Mouse (Mus musculus) layer of hippocampus, adult 2 months (tissue): ENCODE measurements around the gene Astn2. TPM values are rescaled to one million over a fixed set of nuclear protein-coding genes. Genes with fewer than 3 reads are reported as not detected.

ENCODE experiments used
- DNase-seq, 2 experiments: peaks; one replicate each; pipeline ENCODE4 v3.0.0; 2022; ENCODE audit warnings: low spot score in 2 of 2
- H3K27ac ChIP-seq: fragments of 200-600 bp; 2 replicates; pipeline ENCODE4 v1.8.1; 2022
- H3K4me3 ChIP-seq: fragments of 200-600 bp; 2 replicates; pipeline ENCODE4 v1.8.1; 2022; ENCODE audit warnings: mild to moderate bottlenecking
- CTCF ChIP-seq: fragments of 200-600 bp; conservative IDR thresholded peaks from 2 replicates; pipeline ENCODE4 v1.8.1; 2022; ENCODE audit warnings: antibody characterized with exemption, mild to moderate bottlenecking, moderate library complexity
- total RNA-seq, 2 experiments: library from RNA; stranded (reverse); gene quantifications; 2 replicates each; pipeline ENCODE4 v1.2.3; 2021

Astn2 gene
- total RNA-seq, 2 experiments from 2014 or later = 22.8 to 23.1 TPM

DNA sequence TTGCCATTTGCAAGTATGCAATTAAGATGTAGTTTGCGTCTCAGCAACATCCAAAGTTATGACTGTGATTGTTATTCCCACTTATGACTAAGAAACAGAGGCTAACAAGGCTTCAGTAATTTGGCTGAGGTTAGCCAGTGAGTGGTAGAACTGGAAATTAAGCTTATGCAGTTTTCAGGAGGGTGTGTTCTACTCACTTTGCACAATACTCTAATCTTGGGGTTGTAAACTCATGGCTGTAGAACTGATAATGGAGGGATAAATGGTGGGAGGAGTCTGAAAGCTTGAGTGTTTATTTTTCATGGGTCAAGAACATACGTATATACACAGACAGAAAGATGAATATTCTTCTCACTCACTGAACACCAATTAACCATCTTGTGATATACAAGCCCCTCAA is 499.4 kb downstream of the Astn2 start:
- no peak for TF ChIP-seq CTCF
- no peak for DNase-seq
- Histone ChIP-seq H3K27ac (no peak overlapping the region), H3K4me3 (no peak overlapping the region)

DNA sequence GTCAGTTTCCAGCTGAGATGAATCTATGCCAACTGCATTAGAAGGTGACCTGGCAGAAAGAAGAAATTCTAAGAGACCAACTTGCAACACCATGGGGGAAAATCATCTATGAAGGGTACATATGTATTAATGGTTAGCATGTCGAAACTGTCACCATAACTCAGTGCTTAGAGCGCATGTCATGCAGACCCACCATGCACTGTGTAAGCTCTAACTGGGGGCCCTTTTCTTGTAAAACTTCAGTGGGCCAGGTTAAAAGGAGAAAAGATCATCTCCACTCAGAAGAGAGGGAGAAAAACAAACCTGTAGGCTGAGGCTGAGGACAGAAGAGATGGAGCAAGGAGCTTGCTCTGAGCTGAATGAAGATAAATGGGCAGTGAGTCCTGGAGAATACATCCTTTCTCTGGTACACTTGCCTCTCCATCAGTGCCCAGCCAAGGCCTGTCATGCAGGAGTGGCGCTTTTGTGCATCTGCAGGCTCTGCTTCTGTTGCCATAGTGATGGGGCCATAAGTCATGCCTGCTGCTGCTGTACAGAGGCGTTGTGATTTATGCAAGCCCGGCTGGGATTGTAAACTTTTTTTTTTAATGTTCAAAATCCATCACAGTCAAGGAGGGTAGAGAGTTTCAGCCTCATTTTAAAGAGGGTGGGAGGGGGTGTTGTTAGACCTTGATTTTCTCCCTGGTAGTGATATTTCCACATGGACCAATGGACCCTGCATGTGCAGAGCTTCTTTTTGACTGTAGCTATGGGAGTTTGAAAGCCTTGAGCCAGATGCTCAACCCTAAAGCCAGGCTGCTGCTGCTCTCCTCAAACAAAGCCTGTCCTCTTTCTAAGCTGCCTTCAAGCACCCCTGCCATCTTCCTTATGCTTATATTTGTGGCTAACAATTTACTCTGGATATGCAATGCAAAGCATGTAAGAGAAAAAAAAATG is 508.1 kb downstream of the Astn2 start:
- TF ChIP-seq CTCF = no peak
- Histone ChIP-seq H3K27ac (no peak overlapping the region), H3K4me3 (no peak overlapping the region)
- no peak for DNase-seq

DNA sequence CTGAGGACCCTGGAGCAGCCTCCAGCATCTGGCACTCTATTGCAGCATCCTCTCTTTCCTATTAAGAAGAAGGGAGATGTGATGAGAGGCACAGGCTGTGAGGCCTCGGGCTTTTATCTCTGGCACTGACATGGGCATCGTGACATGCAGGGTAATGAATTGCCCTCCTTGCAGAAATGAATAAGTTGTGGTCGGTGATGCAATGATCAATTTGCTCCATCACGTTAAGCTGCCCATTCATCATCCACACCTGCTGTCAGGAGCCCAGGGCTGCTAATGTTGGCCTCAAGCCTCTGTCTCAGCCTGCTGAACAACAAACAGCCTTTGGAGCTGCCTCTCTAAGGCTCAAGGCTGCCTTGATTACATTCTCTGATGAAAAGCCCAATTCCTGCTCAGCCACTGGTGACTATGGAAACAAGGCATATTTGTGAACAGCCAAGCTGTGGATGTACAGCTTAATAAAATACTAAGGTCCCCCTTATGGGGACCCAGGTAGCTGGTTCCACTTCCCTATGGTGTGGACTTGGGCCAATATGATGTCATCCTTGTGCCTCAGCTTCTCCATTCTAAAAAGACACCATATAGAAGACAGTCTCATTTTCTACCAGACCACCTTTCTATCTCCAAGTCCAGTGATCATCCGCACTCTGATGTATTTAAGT is 515.9 kb downstream of the Astn2 start:
- no peak for DNase-seq
- H3K27ac ChIP-seq = no peak overlapping the region

DNA sequence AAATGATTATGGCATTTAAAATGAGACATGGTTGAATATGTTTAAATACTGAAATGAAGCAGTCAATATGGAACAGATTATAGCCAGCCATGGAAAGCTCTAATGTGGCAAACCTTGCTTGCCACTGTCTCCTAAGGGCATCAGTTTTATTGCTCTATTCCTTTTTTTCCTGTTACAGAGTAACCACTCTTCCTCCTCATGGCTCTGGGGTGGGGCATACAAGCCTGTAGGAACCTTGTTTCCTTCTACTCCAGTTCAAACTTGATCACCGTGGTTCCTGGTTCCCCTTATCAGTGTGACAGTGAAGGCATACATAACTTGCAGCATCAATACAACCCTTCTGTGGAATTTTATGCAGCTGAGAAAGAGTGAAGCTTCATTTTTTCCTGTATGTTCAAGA is 517.5 kb downstream of the Astn2 start:
- Histone ChIP-seq H3K4me3 (no peak overlapping the region), H3K27ac (no peak overlapping the region)
- TF ChIP-seq CTCF = no peak
- DNase-seq = no peak

More for the DNA sequence above, 515.9 kb downstream of the Astn2 start:
- no peak overlapping the region for H3K4me3 ChIP-seq
- no peak for TF ChIP-seq CTCF

DNA sequence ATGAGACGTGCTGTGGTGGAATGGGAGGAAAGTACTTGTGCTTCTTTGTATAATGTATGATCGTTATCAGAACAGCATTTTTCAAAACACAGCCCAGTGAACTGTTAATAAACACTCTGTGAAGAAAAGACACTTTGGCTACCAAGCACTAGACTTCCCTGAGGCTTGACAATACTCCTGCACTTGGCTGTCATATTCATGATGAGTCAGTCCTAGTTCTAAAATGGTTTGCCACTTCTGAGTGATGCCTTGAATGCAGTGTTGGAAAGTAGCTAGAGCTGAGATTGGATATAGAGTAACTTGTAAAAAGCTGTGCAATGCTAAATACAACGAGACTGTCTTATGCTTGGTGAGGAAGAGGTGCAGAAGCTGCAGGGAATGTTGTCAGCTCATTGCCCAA is 518.5 kb downstream of the Astn2 start:
- H3K27ac ChIP-seq = no peak overlapping the region
- no peak for DNase-seq
- no peak for TF ChIP-seq CTCF
- no peak overlapping the region for H3K4me3 ChIP-seq

DNA sequence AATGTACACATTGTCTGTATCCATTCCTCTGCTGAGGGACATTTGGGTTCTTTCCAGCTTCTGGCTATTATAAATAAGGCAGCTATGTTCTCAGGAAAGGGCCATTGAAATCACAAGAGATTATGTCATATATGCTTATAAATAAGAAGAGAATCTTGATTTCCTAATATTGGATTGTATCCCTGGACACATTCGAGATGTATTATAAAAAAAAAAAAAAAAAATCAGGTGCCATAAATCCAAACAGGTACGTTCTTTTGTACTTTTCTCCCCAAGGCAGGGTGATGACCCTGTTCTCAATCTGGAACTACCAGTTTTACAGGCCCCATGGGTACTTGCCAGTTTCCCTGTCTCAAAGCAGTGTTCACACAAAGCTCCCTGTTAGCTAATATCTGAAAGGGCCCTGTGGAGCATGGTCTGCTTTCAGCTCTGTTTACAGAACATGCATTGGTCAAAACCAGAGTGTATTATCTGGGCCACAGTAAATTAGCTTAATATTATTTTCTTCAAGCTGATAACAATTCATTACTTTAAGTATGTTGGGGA is 530.1 kb downstream of the Astn2 start:
- no peak for DNase-seq
- no peak for TF ChIP-seq CTCF
- Histone ChIP-seq H3K27ac (no peak overlapping the region), H3K4me3 (no peak overlapping the region)

DNA sequence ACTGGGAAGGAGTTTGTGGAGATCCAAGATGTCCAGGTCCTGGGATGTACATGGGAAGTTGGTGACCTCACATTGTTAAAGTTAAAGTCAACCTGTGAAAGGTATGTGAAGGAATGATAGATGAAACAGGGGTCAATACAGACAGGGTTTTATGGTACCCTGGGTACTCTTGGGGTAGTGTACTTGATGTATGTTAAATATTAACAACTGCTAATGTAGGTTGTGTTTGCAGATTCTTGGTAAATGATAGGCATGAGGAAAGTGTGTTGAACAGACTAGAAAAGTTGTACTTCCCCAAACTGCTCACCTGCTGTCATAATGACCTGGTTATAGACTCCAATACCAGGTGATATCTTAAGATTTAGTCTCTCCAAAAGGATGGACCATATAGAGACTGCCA is 539.9 kb downstream of the Astn2 start:
- TF ChIP-seq CTCF = no peak
- Histone ChIP-seq H3K4me3 (no peak overlapping the region), H3K27ac (no peak overlapping the region)
- no peak for DNase-seq

DNA sequence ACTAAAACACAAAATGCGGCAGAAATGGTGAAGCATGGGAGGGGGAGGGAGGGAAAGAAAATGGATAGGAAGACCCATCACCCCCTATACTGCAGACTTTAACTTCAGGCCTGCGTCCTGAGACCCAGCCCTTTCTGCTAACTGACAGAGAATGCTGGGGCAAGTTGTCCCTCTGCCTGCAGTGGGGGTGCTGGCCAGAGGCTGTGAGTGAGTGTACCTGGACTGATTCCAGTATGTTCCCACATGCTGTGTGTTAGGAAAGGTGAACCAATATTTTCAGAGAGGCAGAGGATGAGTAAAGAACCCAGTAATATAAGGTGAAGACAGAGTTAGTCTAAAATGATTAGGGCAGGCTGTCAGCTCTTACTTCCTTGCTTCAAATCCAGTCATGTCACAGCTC is 561.2 kb downstream of the Astn2 start:
- no peak for TF ChIP-seq CTCF
- no peak for DNase-seq
- Histone ChIP-seq H3K27ac (no peak overlapping the region), H3K4me3 (no peak overlapping the region)

DNA sequence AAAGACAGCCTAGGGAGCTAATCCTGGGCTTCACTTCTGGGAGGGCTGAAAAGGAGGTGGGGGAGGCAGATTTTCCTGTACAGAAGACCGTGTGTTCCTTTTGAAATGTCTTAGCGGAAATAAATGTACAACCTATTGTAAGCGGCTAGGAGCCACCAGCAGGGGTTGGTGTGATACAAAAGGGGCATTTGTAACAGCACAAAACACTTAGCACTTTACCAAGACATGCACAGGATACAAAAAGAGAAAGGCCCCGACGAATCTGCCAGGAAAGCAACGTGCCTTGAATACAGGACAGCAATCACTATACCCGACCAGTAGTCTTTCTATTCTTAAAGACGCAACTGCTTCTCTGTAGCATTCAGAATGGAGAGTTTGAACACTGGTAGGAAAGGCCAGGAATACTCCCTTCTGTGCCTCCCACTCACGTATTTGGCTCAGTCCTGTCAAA is 564.8 kb downstream of the Astn2 start:
- peak; percentile 40 for TF ChIP-seq CTCF
- H3K27ac ChIP-seq = peak overlapping the region; percentile 43; the same call in 1 of the 2 replicates
- DNase-seq = peak; percentile 16 to 63
- no peak overlapping the region for H3K4me3 ChIP-seq

DNA sequence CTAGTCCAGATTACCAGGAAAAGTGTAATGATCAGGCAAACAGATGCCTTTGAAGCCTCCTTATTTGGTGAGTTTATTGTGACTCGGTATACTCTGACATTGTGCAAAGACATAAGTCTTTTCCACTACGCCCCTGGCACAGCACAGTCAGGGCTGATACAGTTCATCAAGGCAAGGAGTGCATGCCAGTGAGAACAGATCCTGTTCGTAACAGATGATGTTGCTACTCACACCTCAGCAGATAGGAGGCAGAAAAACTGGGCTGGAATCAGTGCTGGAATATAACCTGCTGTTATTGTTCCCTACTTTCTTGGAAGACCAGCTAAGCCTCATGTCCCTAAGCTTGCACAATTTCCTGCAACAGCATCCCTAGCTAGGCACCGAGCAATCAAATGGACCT is 565.6 kb downstream of the Astn2 start:
- no peak for DNase-seq
- peak; percentile 35 for TF ChIP-seq CTCF
- H3K4me3 ChIP-seq = no peak overlapping the region
- peak overlapping the region; percentile 18; the same call in 1 of the 2 replicates for H3K27ac ChIP-seq

DNA sequence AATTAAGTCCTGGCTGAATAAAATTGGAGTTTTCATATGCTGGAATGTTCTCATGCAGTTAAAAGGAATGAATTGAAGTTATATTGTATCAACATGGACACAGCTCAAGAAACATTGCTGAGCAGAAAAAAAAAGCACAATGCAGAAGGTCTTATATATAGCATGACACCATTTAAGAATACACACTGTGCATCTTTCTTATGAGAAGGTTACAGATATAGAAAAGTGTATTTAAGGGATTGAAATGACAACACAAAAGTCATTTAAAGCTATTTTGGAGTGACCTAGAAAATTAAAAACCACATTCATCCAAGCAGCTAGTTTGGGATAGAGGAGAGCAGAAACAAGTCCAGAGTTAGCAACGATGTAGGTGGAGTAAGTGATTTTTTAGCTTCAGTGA is 571.4 kb downstream of the Astn2 start:
- H3K27ac ChIP-seq = no peak overlapping the region
- no peak overlapping the region for H3K4me3 ChIP-seq
- TF ChIP-seq CTCF = no peak
- DNase-seq = no peak

DNA sequence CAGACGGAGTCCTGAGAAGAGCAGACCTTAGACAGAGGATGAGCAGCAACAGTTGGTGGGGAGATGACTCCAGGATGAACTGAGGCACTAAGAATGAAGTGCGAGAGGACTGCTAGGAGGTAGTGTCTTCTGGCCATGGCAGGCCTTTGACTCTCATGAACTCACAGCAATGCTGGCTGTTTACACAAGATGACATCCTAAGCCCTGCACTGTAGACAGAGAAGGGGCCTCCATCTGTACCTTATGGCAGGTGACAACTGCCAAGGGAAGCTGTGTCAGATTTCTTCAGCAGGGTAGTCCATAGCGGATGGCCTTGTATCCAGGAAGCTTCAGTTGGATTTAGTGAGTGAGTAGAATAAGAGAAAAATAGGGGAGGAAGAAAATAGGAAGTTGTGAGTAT is 572.5 kb downstream of the Astn2 start:
- no peak for TF ChIP-seq CTCF
- no peak overlapping the region for H3K27ac ChIP-seq
- no peak for DNase-seq
- H3K4me3 ChIP-seq = no peak overlapping the region

DNA sequence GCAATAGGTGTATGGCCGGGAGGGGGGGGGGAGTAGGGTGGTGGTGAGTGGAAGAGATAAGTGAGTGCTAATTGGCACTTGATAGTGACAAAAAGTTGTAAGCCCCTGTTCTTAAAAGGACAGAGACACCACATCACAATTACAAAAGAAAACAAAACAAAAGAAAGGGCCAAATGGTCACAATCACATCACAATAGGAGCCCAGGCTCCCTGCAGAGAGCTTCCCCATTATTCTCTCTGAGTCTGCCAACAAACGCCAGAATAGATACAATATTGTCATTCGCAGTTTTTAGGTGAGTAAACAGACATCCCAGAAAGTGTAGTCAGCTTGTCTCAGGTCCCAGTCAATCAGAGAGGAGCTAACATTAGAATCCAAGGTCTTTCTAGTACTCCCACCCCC is 573.9 kb downstream of the Astn2 start:
- Histone ChIP-seq H3K27ac (no peak overlapping the region), H3K4me3 (no peak overlapping the region)
- no peak for DNase-seq
- no peak for TF ChIP-seq CTCF
